Mouse (Mus musculus): ENCODE data around the gene Cul3. TPM values are rescaled to one million over a fixed set of nuclear protein-coding genes. Genes with fewer than 3 reads are reported as not detected.

The Cul3 gene
- polyA plus RNA-seq, 1 experiment from 2014 or later: 29.1 TPM

DNA sequence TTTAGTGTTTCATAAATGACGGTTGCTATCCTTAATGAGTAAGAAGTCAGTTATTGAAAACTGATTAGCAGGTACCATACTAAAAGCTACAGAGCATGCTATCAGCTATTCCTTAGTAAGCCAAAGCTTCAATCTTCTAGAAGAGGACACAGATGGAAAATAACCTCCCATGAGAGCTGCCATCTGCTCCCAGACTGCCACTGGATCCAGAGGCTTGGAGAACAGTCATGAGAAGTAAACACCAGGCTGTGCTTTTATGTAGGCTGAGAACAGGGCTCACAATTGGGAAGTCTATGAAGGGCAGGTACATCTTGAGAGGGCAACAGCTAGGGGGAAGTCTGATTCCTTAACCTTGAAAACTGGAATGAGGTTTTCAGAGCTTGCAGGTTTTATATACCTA lies 79.8 kb downstream of the Cul3 start:
- Histone ChIP-seq H3K27ac (no peak overlapping the region), H3K9ac (no peak overlapping the region), H3K4me2 (no peak overlapping the region), H3K4me3 (no peak overlapping the region), H3K9me3 (no peaks in the 10 kb centered on the region), H3K27me3 (no peaks in the 10 kb centered on the region), H3K4me1 (no peaks in the 10 kb centered on the region), H3K36me3 (0 out of 2 replicates have a peak, but pooled peaks cover 4% of the 10 kb centered on the region)
- 73% methylated on average over 1 of the region's 1 CpGs for WGBS
- ATAC-seq (ENCODE audit: insufficient number of reproducible peaks, low FRiP score, low TSS enrichment, low read depth): no peak

- Histone ChIP-seq H3K36me3 (no peaks in the 10 kb centered on the region), H3K4me2 (no peak overlapping the region), H3K4me3 (no peak overlapping the region), H3K27me3 (no peaks in the 10 kb centered on the region), H3K27ac (no peak overlapping the region), H3K9ac (no peak overlapping the region), H3K4me1 (no peaks in the 10 kb centered on the region), H3K9me3 (no peaks in the 10 kb centered on the region)
- WGBS: 85% methylated on average over 4 of the region's 4 CpGs
- no peak for ATAC-seq (ENCODE audit: insufficient number of reproducible peaks, low FRiP score, low TSS enrichment, low read depth)
Measured at GRCm38 (mm10) chr1:80258632-80259031, 81.6 kb downstream of the Cul3 start.

- Histone ChIP-seq H3K9ac (no peak overlapping the region), H3K4me3 (no peak overlapping the region), H3K4me2 (no peak overlapping the region), H3K36me3 (no peaks in the 10 kb centered on the region), H3K9me3 (no peaks in the 10 kb centered on the region), H3K4me1 (no peaks in the 10 kb centered on the region), H3K27ac (no peak overlapping the region), H3K27me3 (no peaks in the 10 kb centered on the region)
- ATAC-seq (ENCODE audit: insufficient number of reproducible peaks, low FRiP score, low TSS enrichment, low read depth): no peak
Measured at GRCm38 (mm10) chr1:80253309-80253708, 87.0 kb downstream of the Cul3 start.

DNA sequence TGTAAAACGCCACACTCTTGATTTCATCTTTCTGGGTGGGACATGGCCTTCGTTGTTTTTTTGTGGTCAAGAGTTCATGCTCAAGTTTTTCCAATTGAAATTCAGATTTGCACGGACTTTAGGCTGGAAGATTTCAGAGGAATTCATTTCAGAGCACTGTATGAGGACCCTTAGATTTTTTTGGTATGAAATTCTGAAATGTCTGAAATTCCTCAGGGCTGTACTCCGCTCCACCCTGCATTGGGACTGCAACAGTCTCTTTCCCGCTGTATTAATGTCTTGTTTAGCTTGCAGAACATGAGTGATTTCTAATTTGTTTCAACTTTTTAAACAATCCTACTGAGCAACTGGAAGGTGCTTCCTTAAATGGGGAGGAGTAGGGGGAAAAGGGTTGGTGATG lies 90.0 kb downstream of the Cul3 start:
- no peak for ATAC-seq (ENCODE audit: insufficient number of reproducible peaks, low FRiP score, low TSS enrichment, low read depth)
- Histone ChIP-seq H3K27ac (no peak overlapping the region), H3K9me3 (no peaks in the 10 kb centered on the region), H3K4me2 (no peak overlapping the region), H3K4me3 (no peak overlapping the region), H3K4me1 (no peaks in the 10 kb centered on the region), H3K36me3 (no peaks in the 10 kb centered on the region), H3K27me3 (no peaks in the 10 kb centered on the region), H3K9ac (no peak overlapping the region)
- 78% methylated on average over 5 of the region's 5 CpGs for WGBS

- H3K9ac ChIP-seq: no peak overlapping the region
- no peaks in the 10 kb centered on the region for H3K27me3 ChIP-seq
- no peaks in the 10 kb centered on the region for H3K36me3 ChIP-seq
- no peak overlapping the region for H3K27ac ChIP-seq
- no peaks in the 10 kb centered on the region for H3K9me3 ChIP-seq
- no peaks in the 10 kb centered on the region for H3K4me1 ChIP-seq
- no peak overlapping the region for H3K4me2 ChIP-seq
- no peak for ATAC-seq (ENCODE audit: insufficient number of reproducible peaks, low FRiP score, low TSS enrichment, low read depth)
- H3K4me3 ChIP-seq: no peak overlapping the region
Measured at GRCm38 (mm10) chr1:80247131-80247530, 93.1 kb downstream of the Cul3 start.

GRCm38 (mm10) chr1:80244123-80244522 lies 96.2 kb downstream of the Cul3 start:
- Histone ChIP-seq H3K9ac (no peak overlapping the region), H3K27ac (no peak overlapping the region), H3K36me3 (no peaks in the 10 kb centered on the region), H3K9me3 (no peaks in the 10 kb centered on the region), H3K27me3 (no peaks in the 10 kb centered on the region), H3K4me1 (no peaks in the 10 kb centered on the region), H3K4me3 (no peak overlapping the region), H3K4me2 (no peak overlapping the region)
- WGBS: 67% methylated on average over 3 of the region's 3 CpGs
- ATAC-seq (ENCODE audit: insufficient number of reproducible peaks, low FRiP score, low TSS enrichment, low read depth): no peak

DNA sequence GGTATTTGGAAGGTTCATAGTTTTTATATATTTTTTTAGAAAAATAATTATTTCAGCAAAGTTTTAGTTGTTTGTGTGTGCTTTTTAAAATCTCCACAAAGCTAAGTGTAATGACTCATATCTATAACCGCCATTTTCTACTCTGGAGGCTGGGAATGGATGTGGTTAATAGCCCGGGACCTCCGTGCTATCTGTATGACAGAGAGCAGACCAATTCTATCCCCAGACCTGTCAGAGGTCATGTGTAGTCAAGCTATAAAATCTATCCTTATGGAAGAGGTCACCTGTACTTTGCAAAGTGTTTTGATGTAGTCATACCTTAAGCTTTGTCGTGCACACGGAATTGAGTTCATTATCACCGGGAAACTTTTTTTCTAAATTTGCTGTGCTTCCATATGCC lies 98.7 kb downstream of the Cul3 start:
- Histone ChIP-seq H3K4me2 (no peak overlapping the region), H3K4me3 (no peak overlapping the region), H3K4me1 (no peaks in the 10 kb centered on the region), H3K9me3 (no peaks in the 10 kb centered on the region), H3K27ac (no peak overlapping the region), H3K36me3 (no peaks in the 10 kb centered on the region), H3K27me3 (no peaks in the 10 kb centered on the region), H3K9ac (no peak overlapping the region)
- ATAC-seq (ENCODE audit: insufficient number of reproducible peaks, low FRiP score, low TSS enrichment, low read depth): no peak
- 90% methylated on average over 6 of the region's 6 CpGs for WGBS

GRCm38 (mm10) chr1:80240017-80240660 lies 100.1 kb downstream of the Cul3 start:
- Histone ChIP-seq H3K27ac (no peak overlapping the region), H3K4me2 (no peak overlapping the region), H3K9ac (no peak overlapping the region), H3K27me3 (no peaks in the 10 kb centered on the region), H3K9me3 (no peaks in the 10 kb centered on the region), H3K4me3 (no peak overlapping the region), H3K4me1 (no peaks in the 10 kb centered on the region), H3K36me3 (no peaks in the 10 kb centered on the region)
- WGBS: 40% methylated on average over 12 of the region's 12 CpGs
- ATAC-seq (ENCODE audit: insufficient number of reproducible peaks, low FRiP score, low TSS enrichment, low read depth): no peak

DNA sequence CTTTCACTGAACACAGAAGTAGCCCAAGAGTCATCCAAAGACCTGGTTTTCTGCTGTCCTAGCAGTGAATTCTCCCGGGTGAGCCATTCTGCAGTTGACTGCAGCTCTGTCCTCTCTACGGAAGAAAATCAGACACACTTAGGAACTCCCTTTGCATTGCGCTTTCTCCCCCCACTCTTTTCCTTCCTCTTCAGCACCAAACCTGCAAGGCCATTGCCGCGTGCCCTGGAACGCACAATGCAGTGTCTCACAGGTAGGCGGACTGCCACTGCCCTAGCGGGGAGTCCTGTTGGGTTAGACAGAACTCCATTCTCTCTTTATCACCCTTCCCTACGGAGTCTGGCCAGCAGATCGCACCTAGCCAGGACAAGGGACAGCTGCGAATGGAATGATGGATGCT lies 100.8 kb downstream of the Cul3 start:
- no peak overlapping the region for H3K27ac ChIP-seq
- WGBS: 82% methylated on average over 11 of the region's 11 CpGs
- no peak overlapping the region for H3K9ac ChIP-seq
- no peaks in the 10 kb centered on the region for H3K27me3 ChIP-seq
- H3K4me3 ChIP-seq: no peak overlapping the region
- no peaks in the 10 kb centered on the region for H3K4me1 ChIP-seq
- H3K9me3 ChIP-seq: no peaks in the 10 kb centered on the region
- no peaks in the 10 kb centered on the region for H3K36me3 ChIP-seq
- no peak overlapping the region for H3K4me2 ChIP-seq
- ATAC-seq (ENCODE audit: insufficient number of reproducible peaks, low FRiP score, low TSS enrichment, low read depth): no peak

DNA sequence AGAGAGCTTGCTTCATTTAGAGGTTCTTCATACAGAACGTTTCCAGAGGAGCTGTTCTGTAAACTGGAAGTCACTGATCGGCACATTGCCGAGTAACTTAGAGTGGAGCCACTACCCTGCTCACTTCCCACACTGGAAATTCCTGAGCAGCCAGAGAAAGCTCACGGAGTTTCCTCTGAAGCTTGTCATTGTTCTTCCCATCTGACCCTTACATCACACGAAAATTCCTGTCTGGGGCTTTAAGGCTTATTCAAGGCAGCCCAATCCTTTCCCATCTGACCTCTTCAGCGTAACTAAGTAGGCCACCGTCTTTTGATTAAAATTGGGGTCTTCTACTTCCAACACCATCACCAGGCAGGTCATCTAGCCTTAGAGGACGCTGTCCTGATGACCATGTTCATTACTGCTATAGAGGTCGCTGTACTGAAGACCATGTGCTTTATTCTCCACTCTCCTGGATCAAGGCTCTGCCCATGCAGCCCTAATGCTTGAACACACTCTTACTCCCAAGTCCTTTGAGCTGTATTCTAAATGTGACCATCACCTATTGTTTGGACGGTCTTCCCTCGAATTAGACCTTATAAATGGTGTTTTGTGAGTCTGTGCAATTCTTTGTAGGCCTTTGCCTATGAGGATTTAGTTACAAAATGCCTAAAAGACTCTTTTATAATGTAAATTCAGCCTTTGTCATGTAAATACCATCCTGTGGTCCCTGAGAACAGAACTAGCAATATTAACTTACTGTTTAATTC lies 103.2 kb downstream of the Cul3 start:
- Histone ChIP-seq H3K36me3 (no peaks in the 10 kb centered on the region), H3K4me2 (no peak overlapping the region), H3K4me3 (no peak overlapping the region), H3K9ac (no peak overlapping the region), H3K4me1 (no peaks in the 10 kb centered on the region), H3K27me3 (no peaks in the 10 kb centered on the region), H3K9me3 (no peaks in the 10 kb centered on the region), H3K27ac (no peak overlapping the region)
- ATAC-seq (ENCODE audit: insufficient number of reproducible peaks, low FRiP score, low TSS enrichment, low read depth): no peak
- WGBS: 70% methylated on average over 11 of the region's 11 CpGs

DNA sequence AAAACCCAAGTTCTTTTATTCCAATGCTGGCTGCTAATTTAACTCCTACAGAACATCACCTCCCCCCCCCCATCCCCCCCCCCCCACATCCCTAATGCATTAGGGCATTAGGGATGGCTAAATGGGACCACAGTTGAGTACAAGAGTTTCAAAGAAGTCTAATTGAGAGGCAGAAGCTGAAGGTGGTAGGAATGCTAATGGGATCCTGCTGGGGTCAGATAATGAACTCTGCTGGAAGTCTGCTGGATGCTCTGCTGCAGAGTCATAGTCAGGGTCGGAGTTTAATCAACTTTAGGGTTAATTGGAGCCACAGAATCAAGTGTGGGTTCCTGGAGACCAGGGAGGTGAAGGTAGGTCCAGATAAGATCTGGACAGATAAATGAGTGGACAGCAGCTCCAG lies 104.2 kb downstream of the Cul3 start:
- H3K27ac ChIP-seq: no peak overlapping the region
- 23% methylated on average over 1 of the region's 1 CpGs for WGBS

DNA sequence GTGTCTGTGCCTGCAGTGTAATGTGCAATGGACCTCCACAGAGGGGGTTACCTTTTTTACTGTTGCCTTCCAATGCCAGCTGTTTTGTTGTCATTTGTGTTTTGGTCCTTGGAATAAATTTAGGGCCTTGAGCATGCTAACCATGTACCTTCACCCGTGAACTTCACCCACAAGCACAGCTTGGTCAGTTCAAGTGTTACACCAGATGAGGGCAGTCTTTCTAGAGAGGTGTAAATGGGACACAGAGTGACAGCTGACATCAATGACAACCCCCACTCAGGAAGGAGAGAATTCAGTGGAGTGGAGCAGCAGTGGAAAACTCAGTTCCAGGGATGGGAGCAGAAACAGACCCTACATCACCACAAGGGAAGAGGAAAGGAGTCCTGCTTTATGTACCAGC lies 109.7 kb downstream of the Cul3 start:
- Histone ChIP-seq H3K4me2 (no peak overlapping the region), H3K27ac (no peak overlapping the region), H3K4me1 (no peaks in the 10 kb centered on the region), H3K4me3 (no peak overlapping the region), H3K36me3 (no peaks in the 10 kb centered on the region), H3K9ac (no peak overlapping the region), H3K9me3 (no peaks in the 10 kb centered on the region), H3K27me3 (no peaks in the 10 kb centered on the region)
- no peak for ATAC-seq (ENCODE audit: insufficient number of reproducible peaks, low FRiP score, low TSS enrichment, low read depth)
- 68% methylated on average over 1 of the region's 1 CpGs for WGBS

More for the DNA sequence above, 104.2 kb downstream of the Cul3 start:
- Histone ChIP-seq H3K4me2 (no peak overlapping the region), H3K9me3 (no peaks in the 10 kb centered on the region), H3K9ac (no peak overlapping the region), H3K4me3 (no peak overlapping the region), H3K27me3 (no peaks in the 10 kb centered on the region), H3K4me1 (no peaks in the 10 kb centered on the region), H3K36me3 (no peaks in the 10 kb centered on the region)
- no peak for ATAC-seq (ENCODE audit: insufficient number of reproducible peaks, low FRiP score, low TSS enrichment, low read depth)
